15 mouse cellular contexts compared by ENCODE assay signal in the genomic region with DNA sequence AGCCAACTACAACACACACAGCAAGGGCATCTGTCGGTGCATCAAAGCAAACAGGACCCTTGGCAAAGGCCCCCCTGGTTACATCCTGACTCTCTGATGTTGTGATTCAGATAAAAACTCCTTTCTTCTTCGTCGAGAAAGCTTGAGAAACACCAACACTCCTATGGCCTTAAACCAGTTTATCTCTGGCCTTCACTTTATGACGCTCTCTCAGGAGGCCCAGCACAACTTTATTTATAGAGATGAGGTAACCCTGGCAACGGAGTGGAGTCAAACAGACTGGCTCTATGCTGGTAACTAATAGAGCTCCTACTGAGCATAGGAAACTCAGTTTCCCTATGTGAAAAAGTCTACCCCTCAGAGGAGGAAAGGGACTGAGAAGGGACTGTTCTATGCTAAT.
DNase-seq lines count a peak whose midpoint lies in the region; ATAC-seq and TF ChIP-seq lines count a peak whose summit lies in the region.
"Had no signal": no experiment of that assay in that cellular context is flagged by ENCODE, and none has a peak within 500 bp of the region (broad histone marks: within the 10 kb centered on the region; RNA-seq: fewer than 3 reads in every experiment).

No protein-coding gene starts in this region.

- no peak overlapping the region; the same call in 1 of the 2 replicates for H3K27ac ChIP-seq in heart, embryonic 12.5 days (ENCODE audit: poor library complexity, severe bottlenecking)
- no peak overlapping the region for H3K27ac ChIP-seq in heart, embryonic 10.5 days
- no peak overlapping the region for H3K27ac ChIP-seq in neural tube, embryonic 15.5 days (replicated peaks)
- H3K27ac ChIP-seq in stomach, postnatal 0 days (replicated peaks), result no peak overlapping the region
- H3K27ac ChIP-seq: hindbrain, postnatal 0 days; liver, embryonic 14.5 days; macrophage had no signal

- DNase-seq in heart, embryonic 10.5 days (ENCODE audit: low spot score), result no peak
- DNase-seq in neural tube, embryonic 10.5 days (ENCODE audit: extremely low spot score, low spot score), result no peak
- peak; percentile 8 for DNase-seq in adrenal gland, postnatal 25 days
- DNase-seq in layer of hippocampus, adult 9-11 months, result peak; percentile 14
- no peak for DNase-seq in stomach, postnatal 0 days (ENCODE audit: low spot score)
- DNase-seq in left cerebral cortex, postnatal 36 days (ENCODE audit: low spot score in 2 of 2), result no peak
- DNase-seq: cerebellum, adult 11 months; kidney, postnatal 14 days; spleen, adult 18-20 months had no signal

- ATAC-seq in heart, embryonic 12.5 days (ENCODE audit: insufficient number of reproducible peaks, low FRiP score), result peak; percentile 77
- peak; percentile 41; the same call in 1 of the 2 replicates for ATAC-seq in neural tube, embryonic 15.5 days (ENCODE audit: low FRiP score)
- ATAC-seq in stomach, postnatal 0 days (ENCODE audit: low FRiP score, low TSS enrichment), result no peak
- ATAC-seq: forebrain, embryonic 16.5 days; hindbrain, postnatal 0 days had no signal

- no peak overlapping the region; the same call in 1 of the 2 replicates for H3K4me2 ChIP-seq in heart, embryonic 12.5 days
- no peak overlapping the region for H3K4me2 ChIP-seq in neural tube, embryonic 15.5 days
- no peak overlapping the region for H3K4me2 ChIP-seq in stomach, postnatal 0 days (replicated peaks; ENCODE audit: low read depth)

- intact Hi-C loops in left cerebral cortex, postnatal 36 days (cut with DNase I), result no loop called here

- no peak overlapping the region for H3K4me3 ChIP-seq in heart, embryonic 12.5 days
- H3K4me3 ChIP-seq in heart, embryonic 10.5 days, result no peak overlapping the region
- no peak overlapping the region for H3K4me3 ChIP-seq in neural tube, embryonic 15.5 days (replicated peaks)
- H3K4me3 ChIP-seq in stomach, postnatal 0 days (ENCODE audit: low read depth, low read length), result no peak overlapping the region

- H3K36me3 ChIP-seq in heart, embryonic 12.5 days, result no peaks in the 10 kb centered on the region
- H3K36me3 ChIP-seq in heart, embryonic 10.5 days, result no peaks in the 10 kb centered on the region
- H3K36me3 ChIP-seq in neural tube, embryonic 15.5 days, result no peaks in the 10 kb centered on the region
- no peaks in the 10 kb centered on the region for H3K36me3 ChIP-seq in stomach, postnatal 0 days (ENCODE audit: control insufficient read depth, insufficient read depth, low read length)

- TF ChIP-seq CTCF in stomach, postnatal 0 days (IDR thresholded peaks at IDR 0.05; ENCODE audit: low read depth), result no peak

- H3K9me3 ChIP-seq in heart, embryonic 12.5 days (replicated peaks), result no peaks in the 10 kb centered on the region
- H3K9me3 ChIP-seq in heart, embryonic 10.5 days, result no peaks in the 10 kb centered on the region
- H3K9me3 ChIP-seq in neural tube, embryonic 15.5 days (replicated peaks), result no peaks in the 10 kb centered on the region
- no peaks in the 10 kb centered on the region for H3K9me3 ChIP-seq in stomach, postnatal 0 days (ENCODE audit: control insufficient read depth, low read length)

- no peaks in the 10 kb centered on the region for H3K27me3 ChIP-seq in heart, embryonic 12.5 days (replicated peaks)
- no peaks in the 10 kb centered on the region for H3K27me3 ChIP-seq in heart, embryonic 10.5 days (ENCODE audit: insufficient read depth, poor library complexity, severe bottlenecking)
- H3K27me3 ChIP-seq in neural tube, embryonic 15.5 days (replicated peaks), result no peaks in the 10 kb centered on the region
- H3K27me3 ChIP-seq in stomach, postnatal 0 days (ENCODE audit: control insufficient read depth, insufficient read depth, low read length), result no peaks in the 10 kb centered on the region

- no peak overlapping the region for H3K9ac ChIP-seq in heart, embryonic 12.5 days
- H3K9ac ChIP-seq in neural tube, embryonic 15.5 days (replicated peaks), result no peak overlapping the region
- no peak overlapping the region for H3K9ac ChIP-seq in stomach, postnatal 0 days (ENCODE audit: low read length)
- H3K9ac ChIP-seq: liver, embryonic 14.5 days had no signal

- WGBS in heart, embryonic 12.5 days, result 5% methylated on average over 5 of the region's 5 CpGs
- 13% methylated on average over 5 of the region's 5 CpGs for WGBS in heart, embryonic 10.5 days
- WGBS in neural tube, embryonic 15.5 days, result 26% methylated on average over 5 of the region's 5 CpGs
- 24% methylated on average over 5 of the region's 5 CpGs for WGBS in stomach, postnatal 0 days

- H3K4me1 ChIP-seq in heart, embryonic 12.5 days (replicated peaks), result peaks cover 8% of the 10 kb centered on the region
- peaks cover 7% of the 10 kb centered on the region; the same call in 1 of the 2 replicates for H3K4me1 ChIP-seq in heart, embryonic 10.5 days
- peaks cover 6% of the 10 kb centered on the region for H3K4me1 ChIP-seq in neural tube, embryonic 15.5 days
- no peaks in the 10 kb centered on the region for H3K4me1 ChIP-seq in stomach, postnatal 0 days (replicated peaks; ENCODE audit: control insufficient read depth, insufficient read depth)

- TF ChIP-seq EP300 in stomach, postnatal 0 days (optimal IDR thresholded peaks at IDR 0.05), result no peak

Comparison
In these comparisons a context has a peak if more than half of its experiments do, and no peak if none do; other contexts are left out.
1. DNase-seq: peak in adrenal gland, postnatal 25 days (single experiment) and layer of hippocampus, adult 9-11 months (single experiment); none in heart, embryonic 10.5 days (single experiment), neural tube, embryonic 10.5 days (single experiment), stomach, postnatal 0 days (single experiment) and left cerebral cortex, postnatal 36 days (0 of 2).